Mouse (Mus musculus) adrenal gland, adult 2 months (tissue): Measurements from ENCODE around the gene Ptprm. TPM values are rescaled to one million over a fixed set of nuclear protein-coding genes. Genes with fewer than 3 reads are reported as not detected.
A peak's percentile ranks its signal among the peaks of the same experiment; 100 is the strongest.

Experiments used
- DNase-seq: peaks from one replicate; pipeline ENCODE4 v3.0.0; 2021
- polyA plus RNA-seq: library from polyadenylated mRNA; depleted of rRNA; stranded (reverse); fragments of >200 nt; gene quantifications from 2 replicates; pipeline ENCODE4 v1.2.3, GENCODE M21; 2012
- total RNA-seq, 2 experiments: library from RNA; stranded (reverse); gene quantifications; 2 replicates each; pipeline ENCODE4 v1.2.3; 2021

Ptprm gene
- total and polyA plus RNA-seq, 3 experiments: 8.6 to 33.3 (median 27.8) TPM

DNA sequence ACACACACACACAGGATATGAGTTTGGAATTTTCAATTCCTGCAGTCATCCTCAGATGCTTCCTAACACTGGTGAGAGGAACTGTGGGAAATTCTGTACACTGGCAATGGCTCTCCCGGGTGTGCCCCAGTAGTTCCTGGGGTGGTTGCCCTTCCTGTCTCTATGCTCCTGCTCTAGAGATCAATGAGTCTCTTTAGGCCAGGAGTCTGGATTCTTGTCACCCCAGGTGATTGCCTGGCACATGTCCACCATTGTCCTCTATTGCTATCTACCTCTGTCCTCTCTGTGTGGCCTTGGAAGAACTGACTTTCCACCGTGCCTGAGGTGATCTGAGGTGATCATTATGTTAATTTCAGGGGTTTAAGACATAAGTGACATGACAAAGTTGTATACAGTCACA lies 10.8 kb downstream of the Ptprm start:
- DNase-seq: no peak

DNA sequence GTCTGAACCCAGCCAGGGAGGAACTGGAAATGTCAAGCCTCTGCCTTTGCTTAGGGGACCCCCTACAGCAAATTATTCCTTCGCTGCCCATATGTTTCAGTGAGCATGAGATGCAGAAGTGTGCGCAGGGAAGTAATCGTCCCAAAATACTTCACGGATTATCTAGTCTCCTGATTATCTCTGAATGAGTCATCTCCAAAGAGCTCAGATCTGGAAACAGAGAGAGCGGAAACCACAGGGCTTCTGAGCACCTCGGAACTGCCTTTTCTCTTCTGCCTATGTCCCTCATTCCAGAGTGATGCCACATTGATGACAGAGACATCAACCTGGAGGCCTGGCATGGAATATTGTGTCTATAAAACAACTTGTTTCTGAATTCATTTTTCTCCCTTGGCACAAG lies 11.3 kb downstream of the Ptprm start:
- DNase-seq: no peak

DNA sequence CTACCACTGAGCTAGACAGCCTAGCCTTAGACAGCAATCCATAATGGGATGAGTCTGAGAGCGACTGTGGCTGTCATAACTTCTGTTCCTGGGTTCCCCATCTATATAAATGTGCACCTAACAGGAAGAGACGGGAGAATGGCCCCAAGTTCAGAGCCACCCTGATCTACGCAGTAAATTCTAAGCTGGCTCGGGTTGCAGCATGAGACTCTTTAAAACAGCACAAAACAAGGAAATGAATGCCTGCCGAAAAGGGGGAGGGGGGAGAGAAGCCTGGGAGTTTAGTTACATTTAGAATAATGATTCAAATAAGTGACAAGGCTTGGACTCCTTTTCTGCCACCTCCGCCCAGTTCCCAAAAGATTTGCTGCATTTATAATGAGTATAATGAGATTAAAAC lies 13.9 kb downstream of the Ptprm start:
- DNase-seq: no peak

DNA sequence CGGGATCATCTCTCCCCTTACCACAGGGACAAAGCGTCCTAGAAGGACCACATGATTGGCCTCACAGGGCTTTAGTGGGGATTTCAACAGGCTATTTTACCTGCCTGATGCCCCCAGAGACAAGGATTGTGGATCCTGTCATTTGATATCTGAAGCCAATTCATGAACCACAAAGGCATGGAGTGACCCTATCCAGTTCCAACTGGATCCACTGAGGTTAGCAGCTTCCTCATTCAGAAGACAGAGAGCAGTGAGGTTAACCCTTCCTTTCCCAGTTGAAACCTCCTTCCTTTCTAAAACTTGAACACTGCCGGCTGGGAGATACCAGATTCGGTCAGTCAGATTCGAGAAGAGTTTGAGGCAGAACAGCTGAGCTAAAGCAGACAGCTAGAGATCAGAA lies 14.7 kb downstream of the Ptprm start:
- no peak for DNase-seq

DNA sequence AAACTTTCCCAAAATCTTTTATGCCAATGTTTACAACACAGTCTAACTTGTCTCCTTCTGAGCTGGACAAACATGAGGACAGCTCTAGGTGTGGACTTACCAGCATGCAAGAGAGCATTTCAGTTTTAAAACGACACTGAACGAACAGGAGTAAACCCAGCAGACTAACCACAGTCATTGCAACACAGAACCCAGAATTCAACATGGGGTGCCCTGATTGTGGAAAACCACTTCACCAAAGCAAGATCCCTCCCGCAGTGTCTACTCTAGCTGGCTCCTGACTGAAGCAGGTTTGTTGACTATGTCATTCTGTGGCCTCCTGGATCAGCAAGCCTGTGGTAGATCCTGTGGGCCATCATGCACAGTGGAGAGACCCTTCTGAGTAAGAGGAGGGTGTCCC lies 19.9 kb downstream of the Ptprm start:
- no peak for DNase-seq

DNA sequence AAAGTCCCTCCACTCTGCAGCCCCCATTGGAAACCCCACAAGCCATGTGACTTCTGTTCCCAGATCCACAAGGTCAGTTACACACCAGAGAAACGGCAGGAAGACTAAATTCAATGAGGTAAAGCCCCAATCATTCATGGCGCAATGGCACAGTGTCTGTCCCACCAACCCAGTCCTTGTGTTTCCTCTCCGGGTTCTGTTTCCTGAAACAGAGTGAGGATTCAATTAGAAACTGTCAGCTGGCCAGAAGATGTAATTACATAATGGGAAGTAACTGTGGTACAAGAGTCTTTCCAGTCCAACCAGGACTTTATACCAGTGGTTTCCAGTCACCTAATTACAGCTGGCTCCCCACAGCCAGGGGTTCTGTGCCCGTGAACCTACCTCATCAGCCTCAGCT lies 24.8 kb downstream of the Ptprm start:
- no peak for DNase-seq

DNA sequence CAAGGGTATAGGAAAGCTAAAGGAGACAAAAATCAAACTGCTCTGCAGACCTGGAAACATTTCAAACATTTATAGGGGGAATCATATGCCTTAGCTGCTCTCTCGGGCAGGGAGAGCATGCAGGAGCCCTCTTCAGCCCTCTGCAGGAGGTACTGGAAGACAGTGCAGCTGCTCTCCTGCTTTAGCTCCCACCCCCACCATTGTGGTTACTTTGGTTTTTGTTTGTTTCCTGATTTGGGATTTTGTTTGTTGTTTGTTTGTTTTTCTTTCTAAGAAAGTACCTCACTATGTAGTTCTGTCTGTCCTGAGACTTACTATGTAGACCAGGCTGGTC lies 29.8 kb downstream of the Ptprm start:
- DNase-seq: no peak

DNA sequence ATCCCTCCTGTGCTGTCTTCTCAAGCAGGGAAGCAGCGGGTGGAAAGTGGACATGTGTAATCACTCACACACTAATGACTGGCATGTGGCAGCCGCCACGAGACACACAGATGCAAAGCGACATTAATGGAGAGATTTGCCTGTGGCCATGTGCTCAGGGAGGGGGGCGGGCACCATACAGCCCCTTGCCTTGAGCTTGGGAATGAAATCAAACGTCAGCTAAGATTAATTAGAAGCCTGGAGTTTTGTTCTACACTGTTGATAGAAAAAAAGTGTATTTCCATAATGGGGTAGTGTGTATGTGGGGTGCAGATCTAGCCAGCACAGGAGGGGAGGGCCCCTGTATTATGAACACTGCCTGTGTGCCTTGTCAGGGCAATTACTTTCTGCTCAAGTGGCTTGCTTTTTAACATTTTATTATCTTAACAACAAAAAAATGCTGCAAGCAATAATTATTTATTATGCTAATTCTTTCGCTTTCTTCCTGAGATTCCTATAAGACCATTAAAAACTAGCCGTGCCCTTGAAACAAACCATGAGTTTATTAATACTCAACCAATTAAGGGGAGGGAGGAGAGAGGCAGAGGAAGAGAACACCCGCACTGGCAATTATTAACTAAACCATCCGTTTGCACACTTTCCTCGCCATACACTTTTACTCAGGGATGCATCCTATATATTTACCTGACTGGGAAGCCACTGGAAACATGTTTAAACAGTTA lies 30.3 kb downstream of the Ptprm start:
- DNase-seq: no peak

DNA sequence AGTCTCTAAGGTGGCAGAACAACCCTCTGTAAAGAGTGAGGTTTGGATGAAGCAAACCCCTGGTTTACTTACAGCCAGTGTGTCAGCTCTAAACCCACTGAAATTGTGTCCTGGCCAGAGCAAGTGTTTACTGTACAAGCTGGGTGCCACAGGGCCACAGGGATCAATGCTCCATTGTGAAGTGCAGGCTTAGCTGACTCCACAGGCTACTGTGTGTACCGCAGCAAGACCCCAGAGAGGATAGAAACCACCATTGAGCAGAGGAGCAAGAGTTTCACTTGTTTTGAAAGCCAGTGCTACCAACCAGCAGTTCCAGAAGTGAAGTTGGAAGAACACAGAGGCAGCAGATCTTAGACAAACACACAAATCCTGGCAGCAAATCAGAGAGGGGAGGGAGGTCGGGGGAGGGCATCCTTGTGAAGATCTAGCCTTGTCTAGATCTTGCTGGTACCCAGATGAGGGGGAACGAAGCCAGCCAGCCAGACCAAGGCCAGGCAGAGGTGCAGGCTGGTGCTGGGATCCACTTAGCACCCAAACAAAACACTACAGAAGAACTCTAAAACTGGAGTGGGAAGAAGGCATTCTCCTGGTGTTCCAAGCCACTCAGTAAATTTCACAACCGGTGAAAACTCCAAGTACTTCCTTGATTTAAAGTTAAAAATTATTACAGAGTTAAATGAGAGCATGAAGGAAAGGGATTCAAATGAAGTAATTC lies 39.6 kb downstream of the Ptprm start:
- DNase-seq: no peak

DNA sequence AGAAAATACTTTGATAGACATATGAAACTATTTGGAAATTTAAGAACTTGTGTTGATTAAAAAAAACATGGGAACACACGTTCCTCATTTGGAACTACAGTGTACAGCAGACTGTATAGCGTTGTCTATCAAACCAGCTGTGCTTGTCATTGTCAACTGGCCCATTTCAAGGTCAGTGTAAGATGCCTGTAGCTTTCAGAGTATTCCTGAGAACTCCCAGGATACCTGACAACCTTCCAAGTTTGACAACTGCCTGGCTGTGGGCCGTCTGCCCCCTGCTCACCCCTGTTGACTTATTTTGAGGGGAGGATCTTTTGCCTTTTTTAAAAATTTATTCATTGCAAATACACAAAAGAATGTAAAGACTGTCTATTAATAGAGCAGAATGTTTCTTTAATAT lies 45.8 kb downstream of the Ptprm start:
- DNase-seq: no peak

DNA sequence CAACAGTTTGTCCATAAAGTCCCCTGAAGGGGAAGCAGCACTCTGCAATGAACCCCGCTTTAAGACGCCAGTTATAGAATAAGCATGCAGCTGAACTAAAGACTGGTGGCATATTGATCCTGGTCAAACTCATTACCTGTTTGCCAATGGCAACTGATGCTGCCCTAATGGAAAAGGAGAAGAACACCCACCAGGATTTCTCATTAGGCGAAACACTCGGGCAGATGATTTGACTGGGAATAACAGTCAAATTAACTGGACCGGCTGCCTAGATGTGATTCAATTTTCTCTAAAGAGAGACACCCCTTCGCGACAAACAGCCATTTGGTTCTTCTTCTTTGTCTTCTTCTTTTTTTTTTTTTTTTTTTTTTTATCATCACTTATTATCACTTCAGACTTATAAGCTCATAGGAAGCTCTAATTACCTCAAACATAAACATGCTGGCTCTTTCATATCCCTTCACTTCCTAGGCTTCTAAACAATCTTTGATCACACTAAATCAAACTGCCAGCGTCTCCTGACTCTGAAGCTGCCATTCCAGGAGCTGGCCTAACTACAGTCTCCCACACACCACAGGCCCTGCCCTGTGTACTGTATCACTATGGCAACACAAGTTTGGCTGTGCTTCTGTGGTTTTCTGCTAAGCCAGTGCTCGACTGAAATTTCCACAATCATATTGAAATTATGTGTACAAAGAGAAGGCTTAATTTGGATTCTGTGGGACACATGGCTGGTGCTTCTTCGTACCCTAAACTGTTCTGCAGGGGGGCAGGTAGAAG lies 48.0 kb downstream of the Ptprm start:
- no peak for DNase-seq

DNA sequence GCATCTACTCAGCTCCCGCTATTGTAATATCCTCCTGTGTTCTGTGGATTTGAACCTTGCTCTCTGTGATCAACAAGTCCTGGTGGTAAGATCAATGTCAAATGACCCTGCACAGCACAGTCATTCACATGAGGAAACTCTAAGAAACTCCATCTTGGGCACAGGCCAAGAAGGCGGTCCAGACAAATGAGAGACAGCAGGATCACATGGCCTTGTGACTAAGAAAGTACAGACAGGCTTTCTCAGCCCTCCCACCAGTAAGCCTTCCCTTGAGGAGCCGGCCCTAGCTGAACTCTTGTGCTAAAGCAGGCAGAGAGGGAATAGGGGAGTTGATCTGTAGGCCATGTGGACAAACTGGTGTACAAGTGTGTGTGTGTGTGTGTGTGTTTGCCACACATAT lies 49.4 kb downstream of the Ptprm start:
- peak; percentile 88 for DNase-seq

DNA sequence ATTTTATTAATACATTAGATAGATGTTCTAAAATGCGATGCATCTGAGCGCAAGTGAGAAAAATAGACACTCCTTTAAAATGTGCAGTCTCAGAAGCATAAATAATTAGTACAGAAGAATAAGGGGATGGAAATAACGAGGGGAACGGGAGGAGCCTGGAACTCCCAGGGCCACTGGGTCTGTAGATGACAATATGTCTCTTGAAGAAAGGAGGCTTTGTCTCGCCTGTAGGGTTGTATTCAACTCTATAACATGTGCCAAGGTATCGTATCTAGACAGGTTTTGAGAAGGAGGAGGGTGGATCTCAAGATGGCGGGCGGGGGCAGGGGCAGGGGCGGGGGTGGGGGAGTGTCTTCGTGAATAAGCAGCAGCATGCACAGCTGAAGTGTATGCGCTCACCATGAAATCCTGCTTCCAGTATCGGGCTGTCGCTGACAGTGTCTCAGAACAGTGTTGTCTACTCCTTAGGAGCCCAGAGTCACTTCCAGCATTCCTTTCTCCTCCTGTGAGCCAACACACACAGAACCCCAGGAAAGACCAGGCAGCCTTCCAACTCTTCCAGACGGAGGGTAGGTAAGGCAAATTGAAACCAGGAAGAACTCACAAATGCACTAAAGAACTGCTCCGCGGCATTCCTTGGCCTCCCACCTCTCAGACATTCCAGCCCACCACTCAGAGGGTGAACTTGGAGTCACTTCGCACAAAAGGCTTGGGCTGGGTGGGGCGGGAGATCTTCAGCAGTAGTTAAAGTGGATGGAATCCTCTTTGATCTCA lies 50.7 kb downstream of the Ptprm start:
- no peak for DNase-seq

DNA sequence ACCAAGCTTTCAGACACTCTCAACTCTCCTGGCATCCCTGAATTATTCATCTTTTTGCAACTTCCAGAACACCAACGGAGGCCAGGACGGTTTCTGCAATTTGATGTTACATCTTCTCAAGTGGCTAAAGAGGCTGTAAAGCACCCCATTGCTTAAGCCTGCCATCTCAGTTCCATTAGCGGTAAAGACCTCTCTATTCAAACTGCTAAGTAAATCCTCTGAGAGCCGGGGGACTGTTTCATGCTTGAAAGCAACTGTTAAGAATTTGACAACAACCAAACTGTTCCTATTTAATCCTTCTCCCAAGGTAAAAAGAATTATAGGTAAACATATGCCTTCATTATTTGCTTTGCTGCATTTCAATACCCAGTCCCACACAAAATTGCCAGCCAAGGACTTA lies 51.7 kb downstream of the Ptprm start:
- no peak for DNase-seq

DNA sequence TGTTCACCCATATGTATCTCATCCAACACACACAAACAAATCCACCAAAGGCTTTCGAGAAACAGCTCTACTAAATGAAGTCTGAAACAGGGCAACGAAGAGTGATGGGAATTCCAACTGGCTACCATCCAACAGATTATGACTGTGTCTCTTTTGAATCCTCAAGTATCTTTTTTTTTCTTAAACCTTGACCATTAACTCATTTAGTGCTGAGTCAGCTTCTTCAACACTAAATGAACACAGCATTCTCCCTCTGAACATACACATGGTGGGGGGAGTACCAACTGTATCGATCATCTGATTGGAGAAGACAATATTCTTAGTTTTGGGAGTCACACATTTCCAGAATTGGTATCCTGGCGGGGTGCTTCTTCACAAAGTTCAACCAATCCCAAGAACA lies 52.2 kb downstream of the Ptprm start:
- no peak for DNase-seq

DNA sequence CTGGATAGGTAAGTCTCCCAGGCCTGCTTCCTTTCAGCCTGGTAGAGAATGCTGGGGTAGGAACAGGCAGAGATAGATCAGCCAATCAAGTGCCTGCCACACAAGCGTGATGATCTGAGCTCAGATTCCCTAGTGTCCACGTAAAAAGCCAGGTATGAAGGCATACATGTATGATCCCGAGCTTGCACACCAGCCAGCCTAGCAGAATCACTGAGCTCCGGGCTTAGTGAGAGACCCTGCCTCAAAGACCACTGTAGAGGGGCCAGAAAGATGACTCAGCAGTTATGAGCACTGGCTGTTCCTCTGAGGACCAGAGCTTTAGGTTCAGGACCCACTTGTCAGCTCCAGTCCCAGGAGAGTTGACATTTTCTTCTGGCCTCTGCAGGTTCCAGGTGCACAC lies 52.9 kb downstream of the Ptprm start:
- DNase-seq: no peak

DNA sequence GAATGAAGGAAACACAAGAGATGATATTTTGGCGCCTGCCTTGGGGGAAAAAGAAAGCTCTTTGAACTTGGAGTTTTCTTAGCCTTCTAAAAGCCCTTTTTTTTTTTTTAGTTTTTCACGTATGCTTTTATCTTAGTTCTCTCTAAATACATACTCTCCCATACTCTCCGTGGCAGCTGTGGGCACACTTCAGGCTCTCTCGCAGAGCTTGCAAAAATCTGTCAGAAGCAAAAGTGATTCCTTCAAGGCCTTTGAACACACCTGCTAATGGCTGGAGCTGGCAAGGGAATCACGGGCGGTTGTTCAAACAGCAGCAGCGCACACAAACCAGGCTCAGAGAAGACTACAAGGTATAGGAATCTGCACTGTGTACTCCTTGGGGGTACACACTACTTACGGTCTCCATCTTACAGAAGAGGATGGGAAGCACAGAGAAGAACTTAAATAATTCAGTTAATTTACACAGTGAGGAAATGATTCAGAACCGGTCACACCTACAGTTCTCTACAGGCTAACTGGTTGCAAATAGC lies 55.9 kb downstream of the Ptprm start:
- no peak for DNase-seq

DNA sequence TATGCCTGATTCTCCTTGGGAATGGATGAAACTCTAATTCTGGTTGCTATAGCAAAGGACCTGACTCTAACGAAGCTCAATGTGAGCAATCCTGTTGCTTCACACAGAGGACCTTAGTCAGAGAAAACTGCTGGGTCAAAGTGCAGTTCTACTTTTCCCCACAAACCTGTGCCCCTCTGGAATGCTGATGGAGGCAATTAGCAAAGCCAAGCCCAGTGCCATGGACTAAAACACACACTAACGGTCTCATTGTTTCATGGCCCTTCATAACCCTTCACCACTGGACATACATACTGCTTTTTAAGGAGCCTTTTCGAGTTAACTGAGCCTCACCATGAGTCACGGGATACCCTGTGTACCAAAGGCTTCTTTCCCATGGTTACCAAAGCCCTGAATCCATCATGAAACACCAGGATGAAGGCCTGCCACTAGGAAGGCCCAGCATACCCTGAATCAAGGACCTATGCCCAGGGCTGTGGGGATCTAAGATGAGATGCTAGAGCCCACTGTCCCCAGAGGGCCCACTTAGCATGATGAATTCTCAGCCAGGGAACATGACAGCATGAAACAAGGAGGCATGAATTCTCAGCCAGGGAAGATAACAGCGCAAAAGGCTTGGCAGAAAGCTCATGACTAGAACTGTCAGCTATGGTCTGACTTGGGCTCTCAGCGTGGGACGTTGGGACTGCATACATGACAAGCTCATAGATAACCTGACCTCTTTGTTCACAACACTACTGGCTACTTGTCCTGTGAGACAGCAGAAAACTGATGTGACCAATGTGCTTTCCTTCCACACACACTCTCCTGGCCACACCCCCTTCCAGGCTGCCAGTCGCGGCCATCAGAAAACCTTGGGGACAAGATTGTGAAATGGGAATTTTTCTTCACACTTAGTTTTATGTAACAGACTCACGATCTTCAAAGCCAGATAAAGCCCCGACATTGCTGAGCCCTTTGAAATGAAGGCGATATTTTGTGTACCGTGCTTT lies 57.4 kb downstream of the Ptprm start:
- DNase-seq: peak; percentile 73

DNA sequence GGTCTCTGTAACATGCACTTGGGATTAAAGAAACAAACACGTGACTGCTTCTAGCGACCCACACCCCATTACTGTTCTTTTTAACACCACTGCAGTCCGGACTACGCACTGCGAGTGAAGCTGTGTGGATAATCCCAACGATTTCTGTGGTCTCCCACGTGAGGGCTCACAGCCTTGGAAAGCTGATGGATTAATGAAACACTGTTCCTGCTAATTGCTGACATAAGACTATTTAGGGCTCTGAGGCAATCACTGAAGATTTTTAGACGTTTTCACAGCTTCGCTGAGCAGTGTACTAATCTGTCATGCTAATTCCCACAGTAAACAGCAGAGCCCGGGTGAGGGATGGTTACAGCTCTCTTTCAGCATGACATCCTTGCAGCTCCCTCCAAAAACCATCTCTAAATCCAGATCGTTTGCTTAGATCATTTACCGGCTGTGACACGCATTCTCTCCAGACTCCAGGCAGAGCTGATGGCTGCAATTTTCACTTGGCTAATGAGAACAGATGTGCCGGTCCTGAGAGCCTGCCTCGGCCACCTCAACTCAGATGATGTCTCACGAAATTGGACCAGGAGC lies 63.5 kb downstream of the Ptprm start:
- no peak for DNase-seq

DNA sequence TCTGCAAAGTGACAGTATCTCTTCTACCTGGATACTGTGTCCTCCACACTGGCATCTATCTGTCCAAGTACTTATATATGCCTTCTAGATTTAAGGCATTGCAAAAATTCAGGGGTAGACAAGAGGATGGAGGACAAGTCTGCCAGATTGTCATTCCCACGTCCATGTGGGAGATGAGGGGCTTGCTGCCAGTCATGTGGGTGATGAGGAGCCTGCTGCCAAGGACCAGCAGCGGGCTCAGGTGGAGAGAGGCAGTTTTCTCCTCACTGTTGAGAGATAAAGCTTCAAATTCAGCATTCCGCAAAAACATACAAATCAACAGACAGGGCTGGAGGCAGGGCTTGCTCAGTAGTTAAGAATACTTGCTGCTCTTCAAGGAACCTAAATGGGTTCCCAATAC lies 66.8 kb downstream of the Ptprm start:
- DNase-seq: no peak
